Mouse (Mus musculus) left cerebral cortex, adult 2 months (tissue): ENCODE results near the gene Gadl1. TPM values are rescaled to one million over a fixed set of nuclear protein-coding genes. Genes with fewer than 3 reads are reported as not detected.

ENCODE experiments used
- DNase-seq, 2 experiments: peaks; one replicate each; pipeline ENCODE4 v3.0.0; 2021 to 2022; ENCODE audit warnings: low spot score in 2 of 2, mixed read lengths in 1 of 2; ENCODE audit errors: extremely low spot score in 1 of 2
- H3K27ac ChIP-seq: fragments of 200-600 bp; 2 replicates; pipeline ENCODE4 v1.8.1; 2022
- H3K4me3 ChIP-seq: fragments of 200-600 bp; 2 replicates; pipeline ENCODE4 v1.8.1; 2022
- CTCF ChIP-seq: fragments of 200-600 bp; IDR thresholded peaks from 2 replicates; pipeline ENCODE4 v1.8.1; 2022; ENCODE audit warnings: antibody characterized with exemption, mild to moderate bottlenecking, moderate library complexity
- intact Hi-C: fragments of 180-260 bp; cut with DNase I; formaldehyde crosslinking; loops from one replicate; pipeline ENCODE4 v1.15.1; 2025
- total RNA-seq, 2 experiments: library from RNA; stranded (reverse); gene quantifications; 2 replicates each; pipeline ENCODE4 v1.2.3; 2021

Gene Gadl1
- total RNA-seq, 2 experiments from 2014 or later = 0.57 to 0.61 TPM

DNA sequence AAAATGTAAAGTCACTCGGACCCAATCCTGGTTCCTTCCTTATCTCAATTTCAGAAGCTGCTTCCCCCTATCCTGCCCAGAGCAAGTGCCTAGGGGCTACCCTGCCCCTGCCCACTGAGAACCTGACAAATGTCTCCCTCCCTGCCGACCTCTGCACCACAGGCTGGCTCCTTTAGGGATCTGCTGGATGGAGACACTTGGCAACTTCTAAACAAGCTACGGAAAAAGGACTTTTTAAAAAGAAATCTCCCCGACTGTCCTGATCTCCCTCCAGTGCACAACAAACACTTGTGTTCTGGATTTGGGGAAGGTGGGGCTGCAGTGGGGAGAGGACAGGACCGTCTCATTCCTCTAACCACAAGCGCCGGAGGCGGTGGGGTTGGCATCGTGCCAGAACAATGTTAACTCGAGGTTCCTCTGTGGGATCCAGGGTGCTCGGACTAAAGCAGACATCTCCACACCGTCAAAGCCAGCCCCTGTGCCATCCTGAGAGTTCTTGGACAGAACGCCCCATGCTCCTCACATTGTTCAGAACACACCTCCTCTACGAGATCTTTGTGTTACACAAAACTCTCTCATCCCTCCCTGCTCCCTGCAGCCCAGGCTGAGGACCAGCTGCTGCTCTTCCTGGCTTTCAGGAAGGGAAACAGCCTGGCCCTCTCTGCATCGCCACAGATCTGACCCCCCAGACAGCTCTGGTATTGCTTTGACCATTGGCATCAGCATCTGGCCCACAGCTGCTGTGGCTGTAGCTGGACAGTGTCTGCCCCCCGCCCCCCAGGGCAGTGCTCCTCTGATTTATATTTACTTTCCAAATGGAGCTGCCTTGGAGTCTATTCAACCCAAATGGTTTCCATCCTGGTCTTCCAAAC is 189.7 kb downstream of the Gadl1 start:
- TF ChIP-seq CTCF = no peak
- H3K4me3 ChIP-seq = no peak overlapping the region
- intact Hi-C loops = no loop called here
- H3K27ac ChIP-seq = no peak overlapping the region
- peak in 1 of 2 experiments; percentile 32 for DNase-seq

DNA sequence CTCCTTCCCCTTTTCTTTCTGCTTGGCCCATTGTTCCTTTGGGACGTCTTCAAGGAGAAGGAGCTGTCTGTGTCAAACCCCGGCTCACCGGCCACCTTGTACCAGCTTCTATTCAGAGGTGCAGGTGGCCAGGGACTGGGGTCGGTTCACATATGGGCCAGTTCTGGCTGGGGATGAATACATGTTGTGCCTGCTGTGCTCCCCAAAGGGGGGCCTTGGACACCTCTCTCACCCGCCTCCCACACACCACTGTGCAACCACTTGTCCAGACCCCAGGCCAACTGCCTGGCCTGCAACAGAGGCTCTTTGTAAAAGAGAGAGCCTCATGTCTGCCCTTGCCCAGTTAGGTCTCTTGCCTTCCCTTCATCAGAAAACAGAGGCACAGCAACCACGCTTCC is 190.3 kb downstream of the Gadl1 start:
- intact Hi-C loops = no loop called here
- Histone ChIP-seq H3K27ac (no peak overlapping the region), H3K4me3 (no peak overlapping the region)
- no peak for DNase-seq
- TF ChIP-seq CTCF = no peak

DNA sequence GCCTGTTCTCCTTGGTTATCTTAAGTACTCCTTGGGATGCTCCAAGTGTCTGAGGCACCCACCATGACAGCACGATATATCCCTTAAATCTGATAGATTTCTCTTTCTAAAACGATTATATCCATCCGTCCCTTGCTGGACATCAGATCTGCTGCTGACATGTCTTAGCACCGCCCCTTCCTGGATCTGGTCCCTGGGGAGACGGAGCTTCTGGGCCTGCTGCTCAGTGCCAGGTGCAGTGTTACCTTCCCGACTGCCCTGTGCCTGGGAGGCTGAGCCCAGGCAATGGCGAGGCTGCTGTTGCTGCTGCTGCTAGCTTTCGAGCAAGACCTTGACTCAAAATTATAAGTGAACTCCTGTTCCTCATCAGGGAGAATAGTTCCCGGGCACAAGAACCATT is 190.8 kb downstream of the Gadl1 start:
- intact Hi-C loops = no loop called here
- DNase-seq = no peak
- Histone ChIP-seq H3K4me3 (no peak overlapping the region), H3K27ac (no peak overlapping the region)
- no peak for TF ChIP-seq CTCF

DNA sequence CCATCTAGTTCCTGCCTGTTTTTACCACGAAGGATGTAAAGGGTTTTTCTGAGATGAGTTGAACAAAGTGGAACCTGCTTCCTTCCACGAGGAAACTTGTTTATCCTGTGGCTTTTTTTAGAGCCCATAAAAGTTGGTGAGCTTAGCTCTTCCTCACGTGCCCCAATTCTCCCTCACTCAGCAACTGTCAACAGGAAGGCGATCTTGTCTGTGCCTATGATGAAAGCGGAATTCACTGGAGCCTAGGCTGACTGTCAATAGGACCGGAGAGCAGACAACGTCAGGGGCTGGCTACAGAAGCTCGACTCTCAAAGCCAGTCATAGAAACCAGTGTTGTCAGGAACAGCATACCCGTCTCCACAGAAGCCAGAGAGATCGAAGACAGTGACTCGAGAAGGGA is 192.6 kb downstream of the Gadl1 start:
- intact Hi-C loops = no loop called here
- no peak overlapping the region for H3K4me3 ChIP-seq
- no peak for DNase-seq
- H3K27ac ChIP-seq = no peak overlapping the region
- TF ChIP-seq CTCF = no peak

DNA sequence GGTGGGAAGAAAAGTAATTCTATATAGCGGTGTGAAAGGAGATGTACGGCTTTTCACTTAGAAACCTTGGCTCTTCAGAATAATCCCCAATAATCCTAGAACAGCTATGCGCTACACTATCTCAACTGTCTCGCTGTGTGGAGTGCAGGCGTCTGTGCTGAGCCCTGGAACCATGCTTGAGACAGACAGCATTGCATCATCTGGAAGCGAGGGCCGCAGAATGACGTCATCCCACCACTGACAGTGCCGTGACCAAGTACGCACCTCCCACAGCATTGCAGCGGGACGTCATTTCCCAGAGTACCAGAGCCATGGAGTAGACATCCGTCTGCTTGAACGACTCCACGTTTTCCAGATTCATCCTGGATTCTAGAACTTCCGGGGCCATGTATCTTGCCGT is 195.5 kb downstream of the Gadl1 start:
- no peak overlapping the region for H3K27ac ChIP-seq
- H3K4me3 ChIP-seq = no peak overlapping the region
- intact Hi-C loops = no loop called here
- no peak for TF ChIP-seq CTCF
- DNase-seq = no peak

DNA sequence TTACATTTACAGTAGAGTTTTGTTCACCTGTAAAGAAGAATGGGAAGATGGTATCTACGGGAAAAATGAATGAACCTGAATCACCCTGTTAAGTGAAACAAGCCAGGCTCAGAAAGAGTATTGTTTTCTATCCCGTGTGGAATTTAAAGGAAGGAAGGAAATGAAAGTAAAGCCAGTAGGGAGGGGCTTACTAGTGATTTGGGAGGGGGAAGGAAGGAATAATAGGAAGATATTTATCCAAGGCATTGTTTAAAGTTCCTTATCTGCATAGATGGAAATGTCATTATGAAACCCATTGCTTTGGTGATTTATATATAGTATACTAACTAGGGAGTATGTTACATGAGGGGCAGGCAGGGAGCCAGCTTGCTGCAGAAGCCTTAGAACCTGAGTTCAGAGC is 199.5 kb downstream of the Gadl1 start:
- intact Hi-C loops = no loop called here
- DNase-seq = no peak
- Histone ChIP-seq H3K4me3 (no peak overlapping the region), H3K27ac (no peak overlapping the region)
- no peak for TF ChIP-seq CTCF

DNA sequence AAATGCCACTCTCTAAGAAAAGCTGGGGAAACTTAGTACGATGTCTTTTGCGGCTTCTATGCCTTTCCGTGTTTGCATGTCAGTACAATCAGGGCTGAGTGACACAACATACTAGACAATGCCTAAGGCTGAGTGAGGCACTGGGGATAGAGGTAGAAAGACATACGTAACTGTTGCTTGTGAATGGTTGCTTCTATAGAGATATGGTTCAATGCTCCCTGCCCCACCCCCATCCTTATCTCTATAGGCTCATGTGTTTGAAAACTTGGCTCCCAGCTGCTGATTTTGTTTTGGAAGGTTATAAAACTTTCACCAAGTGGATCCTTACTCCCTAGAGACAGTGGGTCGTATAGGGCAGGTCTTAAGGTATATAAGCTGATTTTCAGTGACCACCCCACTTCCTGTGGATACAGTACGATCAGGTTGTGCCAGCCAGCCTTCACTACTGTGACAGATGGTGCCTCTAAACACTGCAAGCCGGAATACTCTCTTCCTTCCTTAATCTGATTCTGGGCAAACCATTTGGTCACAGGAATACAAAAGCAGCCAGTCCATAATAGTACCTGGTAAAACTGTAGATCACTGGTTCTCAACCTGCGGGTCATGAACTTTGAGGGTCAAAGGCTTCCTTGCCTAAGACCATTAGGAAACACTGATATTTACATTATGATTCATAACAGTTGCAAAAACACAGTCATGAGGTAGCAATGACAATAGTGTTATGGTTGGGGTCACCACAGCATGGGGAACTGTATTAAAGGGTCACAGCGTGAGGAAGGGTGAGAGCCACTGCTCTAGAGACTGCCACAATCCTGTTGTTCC is 202.1 kb downstream of the Gadl1 start:
- DNase-seq = no peak
- TF ChIP-seq CTCF = no peak
- Histone ChIP-seq H3K27ac (no peak overlapping the region), H3K4me3 (no peak overlapping the region)
- intact Hi-C loops = no loop called here

DNA sequence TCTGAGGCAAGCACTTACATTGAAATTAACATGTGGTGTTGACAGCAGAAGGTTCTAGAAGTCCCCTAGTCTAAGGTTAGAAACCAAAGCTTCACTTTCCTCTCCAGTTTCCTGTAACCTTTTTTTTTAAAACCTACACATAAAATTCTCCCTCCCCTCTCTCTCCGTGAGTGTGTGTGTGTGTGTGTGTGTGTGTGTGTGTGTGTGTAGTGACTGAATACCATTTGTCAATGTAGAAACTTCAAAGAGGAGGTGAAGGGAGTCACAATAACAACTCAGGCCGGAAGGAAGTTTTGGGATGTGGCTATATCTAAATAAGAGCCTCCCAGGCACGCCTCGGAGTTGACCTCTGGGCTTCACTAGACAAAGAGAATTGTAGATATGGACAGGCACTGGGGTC is 205.1 kb downstream of the Gadl1 start:
- TF ChIP-seq CTCF = no peak
- intact Hi-C loops = no loop called here
- Histone ChIP-seq H3K27ac (no peak overlapping the region), H3K4me3 (no peak overlapping the region)
- no peak for DNase-seq

DNA sequence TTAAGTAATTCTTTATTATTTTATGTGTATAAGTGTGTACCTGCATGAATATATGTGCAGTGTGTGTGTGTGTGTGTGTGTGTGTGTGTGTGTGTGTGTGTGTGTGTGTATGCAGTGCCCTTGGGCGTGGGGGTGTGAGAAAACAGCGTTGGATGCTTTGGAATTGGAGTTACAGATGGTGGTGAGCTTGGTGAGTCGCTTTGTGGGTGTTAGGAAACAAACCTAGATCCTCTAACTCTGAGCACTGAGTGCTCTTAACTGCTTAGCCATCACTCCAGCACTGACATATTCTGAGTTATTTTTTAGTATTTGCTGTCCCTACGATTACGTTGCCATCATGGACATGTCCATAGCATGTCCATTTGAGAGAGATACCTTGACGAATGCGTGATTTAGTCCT is 206.6 kb downstream of the Gadl1 start:
- TF ChIP-seq CTCF = no peak
- Histone ChIP-seq H3K27ac (no peak overlapping the region), H3K4me3 (no peak overlapping the region)
- DNase-seq = no peak
- intact Hi-C loops = no loop called here

DNA sequence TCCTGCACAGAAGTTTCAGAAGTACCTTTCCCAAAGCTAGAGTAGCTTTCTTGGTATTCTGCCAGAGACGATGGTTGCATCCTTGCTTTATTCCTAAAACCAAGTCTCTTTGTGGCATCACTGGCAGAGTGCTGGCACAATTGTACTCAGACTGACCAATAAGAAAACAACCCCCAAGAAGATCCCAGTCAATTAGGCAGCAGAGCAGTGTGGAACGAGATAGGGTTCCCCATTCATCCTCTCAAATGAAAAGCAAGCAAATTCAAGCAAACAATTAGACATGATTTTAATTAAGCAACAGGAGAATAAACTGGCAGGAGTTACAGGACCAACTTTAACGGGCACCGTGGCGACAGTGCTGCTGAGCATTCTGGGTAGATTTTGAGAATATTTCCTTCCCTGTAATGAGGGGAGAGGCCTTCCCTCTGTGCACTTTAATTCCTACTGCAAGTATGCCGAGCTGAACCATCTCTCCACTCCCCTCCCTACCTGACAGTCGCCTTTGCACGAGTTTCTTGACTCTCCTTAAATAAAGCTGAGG is 209.1 kb downstream of the Gadl1 start:
- DNase-seq = no peak

DNA sequence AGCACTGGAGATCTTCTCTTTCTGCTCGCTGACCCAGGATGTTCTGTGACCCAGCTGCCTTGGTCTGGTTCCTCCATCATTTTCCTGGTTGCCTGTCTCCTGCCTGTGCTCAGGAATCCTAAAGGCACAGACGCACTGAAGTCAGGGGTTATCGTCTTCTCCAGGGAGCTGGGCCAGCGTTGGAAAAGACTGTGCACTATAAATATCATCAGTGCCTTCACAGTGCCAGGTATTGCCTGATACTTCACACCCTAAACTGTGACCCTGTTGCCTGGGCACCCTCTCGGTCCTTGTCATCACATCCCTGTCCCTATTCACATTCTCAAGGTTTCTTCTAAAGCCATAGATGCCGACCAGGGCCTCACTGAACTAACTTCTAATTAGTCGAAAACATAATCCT is 210.7 kb downstream of the Gadl1 start:
- TF ChIP-seq CTCF = no peak
- intact Hi-C loops = no loop called here
- no peak for DNase-seq
- H3K4me3 ChIP-seq = no peak overlapping the region
- no peak overlapping the region for H3K27ac ChIP-seq

More for the DNA sequence above, 209.1 kb downstream of the Gadl1 start:
- no peak overlapping the region for H3K27ac ChIP-seq
- intact Hi-C loops = no loop called here
- H3K4me3 ChIP-seq = no peak overlapping the region
- TF ChIP-seq CTCF = no peak

DNA sequence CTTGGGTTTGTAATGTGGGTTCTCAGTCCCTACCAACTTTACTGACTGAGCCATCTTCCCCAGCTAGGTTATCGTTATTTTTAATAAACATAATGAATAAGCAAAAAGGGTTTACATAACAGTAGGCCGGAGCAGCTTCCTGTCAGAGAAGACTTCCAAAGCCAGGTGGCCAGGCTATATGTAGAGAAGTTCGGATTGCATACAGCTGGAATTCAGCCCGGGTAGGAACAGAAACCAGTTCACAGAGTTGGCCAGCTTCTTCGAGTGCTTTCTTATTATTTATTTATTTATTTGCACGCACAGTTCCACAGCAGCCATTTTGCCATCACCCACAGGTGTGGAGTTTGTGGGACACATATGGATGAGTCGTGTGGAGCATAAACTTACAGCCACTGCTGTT is 212.2 kb downstream of the Gadl1 start:
- H3K4me3 ChIP-seq = no peak overlapping the region
- no peak for DNase-seq
- H3K27ac ChIP-seq = no peak overlapping the region
- TF ChIP-seq CTCF = no peak
- intact Hi-C loops = no loop called here
